Mouse (Mus musculus) hindbrain, embryonic 14.5 days (tissue): ENCODE measurements around the gene Cacna1a. TPM values are rescaled to one million over a fixed set of nuclear protein-coding genes. Genes with fewer than 3 reads are reported as not detected.
A peak's percentile ranks its signal among the peaks of the same experiment; 100 is the strongest.

ENCODE experiments used
- ATAC-seq: fragments of 200-750 bp; cut with Nextera tagmentation; 2 replicates; pipeline ENCODE4 v1.8.0; 2017; ENCODE audit warnings: moderate number of reproducible peaks, mild to moderate bottlenecking, moderate TSS enrichment, moderate library complexity; ENCODE audit not compliant: low FRiP score
- DNase-seq: peaks from one replicate; pipeline ENCODE4 v3.0.0-alpha.2; 2015; ENCODE audit warnings: low spot score
- H3K27ac ChIP-seq: fragments of 300-500 bp; sonication (generic); 2 replicates; pipeline ENCODE4 v1.5.1; 2014; ENCODE audit warnings: mild to moderate bottlenecking, moderate library complexity
- H3K27me3 ChIP-seq: fragments of 300-500 bp; sonication (generic); 2 replicates; pipeline ENCODE4 v1.6.1; 2014; ENCODE audit warnings: mild to moderate bottlenecking, low read length, mixed read lengths; ENCODE audit not compliant: control insufficient read depth, insufficient read depth
- H3K36me3 ChIP-seq: fragments of 300-500 bp; sonication (generic); replicated peaks from 2 replicates; pipeline ENCODE4 v1.6.1; 2014; ENCODE audit not compliant: control insufficient read depth, insufficient read depth
- H3K4me1 ChIP-seq: fragments of 300-500 bp; sonication (generic); replicated peaks from 2 replicates; pipeline ENCODE4 v1.6.1; 2014; ENCODE audit warnings: antibody characterized with exemption, low read length, mixed read lengths; ENCODE audit not compliant: control insufficient read depth, insufficient read depth
- H3K4me2 ChIP-seq: fragments of 300-500 bp; sonication (generic); replicated peaks from 2 replicates; pipeline ENCODE4 v1.6.1; 2014; ENCODE audit warnings: mild to moderate bottlenecking, moderate library complexity
- H3K4me3 ChIP-seq: fragments of 300-500 bp; sonication (generic); replicated peaks from 2 replicates; pipeline ENCODE4 v1.5.1; 2014; ENCODE audit warnings: mild to moderate bottlenecking, low read length
- H3K9ac ChIP-seq: fragments of 300-500 bp; sonication (generic); 2 replicates; pipeline ENCODE4 v1.6.1; 2014
- H3K9me3 ChIP-seq: fragments of 300-500 bp; sonication (generic); 2 replicates; pipeline ENCODE4 v1.6.1; 2016; ENCODE audit warnings: low read length; ENCODE audit not compliant: control insufficient read depth
- WGBS: fragments of 180-500 bp; shearing (Covaris S2); extraction: QIAGEN DNeasy Blood & Tissue Kit; methylation state at CpG from one replicate; pipeline ENCODE4 v1.1.7; 2014; 5-methylcytosine and 5-hydroxymethylcytosine counted together
- polyA plus RNA-seq: library from polyadenylated mRNA; unstranded; fragments of >200 nt; fragmentation: Nextera tagmentation; extraction: Ambion mirVana; gene quantifications from 2 replicates; pipeline ENCODE4 v1.2.1, GENCODE M21; 2014

Gene Cacna1a
- polyA plus RNA-seq, 1 experiment from 2014 or later, result 18.5 TPM

GRCm38 (mm10) chr8:84454532-84454931 is 66.3 kb downstream of the Cacna1a start:
- WGBS, result 47% methylated on average over 6 of the region's 6 CpGs
- ATAC-seq (no peak), DNase-seq (peak; percentile 52)
- Histone ChIP-seq H3K36me3 (0 out of 2 replicates have a peak, but pooled peaks cover 5% of the 10 kb centered on the region), H3K9ac (no peak overlapping the region), H3K27me3 (no peaks in the 10 kb centered on the region), H3K4me3 (no peak overlapping the region), H3K4me2 (no peak overlapping the region), H3K4me1 (peaks cover 8% of the 10 kb centered on the region), H3K27ac (no peak overlapping the region), H3K9me3 (no peaks in the 10 kb centered on the region)

GRCm38 (mm10) chr8:84458853-84459252 is 70.6 kb downstream of the Cacna1a start:
- Histone ChIP-seq H3K4me3 (no peak overlapping the region), H3K4me1 (peaks cover 8% of the 10 kb centered on the region), H3K4me2 (no peak overlapping the region), H3K9ac (no peak overlapping the region), H3K27me3 (no peaks in the 10 kb centered on the region), H3K9me3 (peaks cover 9% of the 10 kb centered on the region), H3K27ac (peak overlapping the region; percentile 69), H3K36me3 (peaks cover 28% of the 10 kb centered on the region)
- DNase-seq (no peak), ATAC-seq (no peak)
- WGBS, result 58% methylated on average over 7 of the region's 7 CpGs

GRCm38 (mm10) chr8:84459276-84459675 is 71.0 kb downstream of the Cacna1a start:
- H3K27ac ChIP-seq, result peak overlapping the region; percentile 69
- H3K9ac ChIP-seq, result no peak overlapping the region
- DNase-seq (peak; percentile 42), ATAC-seq (peak; percentile 67; the same call in 1 of the 2 replicates)
- H3K27me3 ChIP-seq, result no peaks in the 10 kb centered on the region
- no peak overlapping the region for H3K4me2 ChIP-seq
- H3K9me3 ChIP-seq, result peaks cover 9% of the 10 kb centered on the region
- H3K4me1 ChIP-seq, result peaks cover 8% of the 10 kb centered on the region
- H3K4me3 ChIP-seq, result no peak overlapping the region
- WGBS, result 9% methylated on average over 5 of the region's 5 CpGs
- H3K36me3 ChIP-seq, result peaks cover 32% of the 10 kb centered on the region

GRCm38 (mm10) chr8:84460698-84461097 is 72.5 kb downstream of the Cacna1a start:
- no peak overlapping the region for H3K27ac ChIP-seq
- H3K9me3 ChIP-seq, result peaks cover 9% of the 10 kb centered on the region
- ATAC-seq, result no peak
- peaks cover 8% of the 10 kb centered on the region for H3K4me1 ChIP-seq
- no peak for DNase-seq
- H3K4me2 ChIP-seq, result no peak overlapping the region
- peaks cover 38% of the 10 kb centered on the region for H3K36me3 ChIP-seq
- H3K4me3 ChIP-seq, result no peak overlapping the region
- H3K9ac ChIP-seq, result no peak overlapping the region
- 85% methylated on average over 2 of the region's 2 CpGs for WGBS
- no peaks in the 10 kb centered on the region for H3K27me3 ChIP-seq

- Histone ChIP-seq H3K27ac (peak overlapping the region; percentile 61), H3K9me3 (peaks cover 4% of the 10 kb centered on the region; the same call in 1 of the 2 replicates), H3K4me1 (no peaks in the 10 kb centered on the region), H3K36me3 (peaks cover 28% of the 10 kb centered on the region), H3K9ac (no peak overlapping the region), H3K27me3 (no peaks in the 10 kb centered on the region), H3K4me3 (no peak overlapping the region), H3K4me2 (no peak overlapping the region)
- 58% methylated on average over 1 of the region's 1 CpGs for WGBS
- DNase-seq (peak; percentile 57), ATAC-seq (no peak)
These were observed 78.7 kb downstream of the Cacna1a start for GRCm38 (mm10) chr8:84466932-84467331.

- Histone ChIP-seq H3K27ac (no peak overlapping the region), H3K27me3 (no peaks in the 10 kb centered on the region), H3K4me1 (no peaks in the 10 kb centered on the region), H3K36me3 (peaks cover 13% of the 10 kb centered on the region), H3K9me3 (no peaks in the 10 kb centered on the region), H3K4me2 (no peak overlapping the region), H3K9ac (no peak overlapping the region), H3K4me3 (no peak overlapping the region)
- DNase-seq (no peak), ATAC-seq (no peak)
- WGBS, result 85% methylated on average over 4 of the region's 4 CpGs
These were observed 80.8 kb downstream of the Cacna1a start for GRCm38 (mm10) chr8:84469076-84469475.

DNA sequence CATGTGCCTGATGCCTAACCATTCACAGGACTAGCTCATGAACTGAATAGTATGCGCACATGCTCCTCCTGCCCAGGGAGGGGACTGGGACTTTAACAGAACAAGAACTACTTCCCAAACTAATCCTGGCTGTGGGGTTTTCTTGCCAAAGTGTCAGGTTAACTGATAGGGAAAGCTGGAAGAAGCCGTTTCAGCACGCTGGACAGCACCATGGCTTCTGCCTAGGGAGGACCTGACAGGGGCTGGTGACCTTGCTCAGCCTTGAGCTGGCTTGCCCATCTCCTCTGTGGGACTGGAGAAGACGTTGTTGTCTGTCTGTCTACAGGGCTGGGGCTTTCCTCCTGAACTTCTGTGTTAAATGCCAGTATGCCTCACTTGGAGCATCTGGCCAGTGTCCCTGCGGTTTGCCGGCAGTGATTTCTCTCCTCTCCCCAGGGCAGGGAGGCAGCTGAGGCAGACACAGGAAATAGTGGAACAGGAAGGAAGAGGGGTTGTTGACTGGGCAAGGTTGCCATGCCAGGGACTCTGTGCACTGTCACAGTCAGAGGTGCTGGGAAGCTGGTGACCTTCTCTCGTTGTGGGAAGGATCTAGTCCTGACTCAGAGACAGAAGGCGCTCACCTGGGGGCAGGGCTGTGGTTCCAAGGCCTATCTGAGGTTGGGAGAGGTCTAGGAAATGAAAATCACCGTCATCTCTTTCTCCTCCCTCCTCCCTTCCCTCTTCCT is 83.2 kb downstream of the Cacna1a start:
- Histone ChIP-seq H3K9me3 (no peaks in the 10 kb centered on the region), H3K4me3 (no peak overlapping the region), H3K4me2 (no peak overlapping the region), H3K36me3 (peaks cover 5% of the 10 kb centered on the region; the same call in 1 of the 2 replicates), H3K4me1 (no peaks in the 10 kb centered on the region), H3K27me3 (no peaks in the 10 kb centered on the region), H3K9ac (no peak overlapping the region), H3K27ac (no peak overlapping the region)
- ATAC-seq, result no peak
- WGBS, result 49% methylated on average over 9 of the region's 9 CpGs
- peak; percentile 64 for DNase-seq

GRCm38 (mm10) chr8:84474456-84474855 is 86.2 kb downstream of the Cacna1a start:
- DNase-seq, result no peak

DNA sequence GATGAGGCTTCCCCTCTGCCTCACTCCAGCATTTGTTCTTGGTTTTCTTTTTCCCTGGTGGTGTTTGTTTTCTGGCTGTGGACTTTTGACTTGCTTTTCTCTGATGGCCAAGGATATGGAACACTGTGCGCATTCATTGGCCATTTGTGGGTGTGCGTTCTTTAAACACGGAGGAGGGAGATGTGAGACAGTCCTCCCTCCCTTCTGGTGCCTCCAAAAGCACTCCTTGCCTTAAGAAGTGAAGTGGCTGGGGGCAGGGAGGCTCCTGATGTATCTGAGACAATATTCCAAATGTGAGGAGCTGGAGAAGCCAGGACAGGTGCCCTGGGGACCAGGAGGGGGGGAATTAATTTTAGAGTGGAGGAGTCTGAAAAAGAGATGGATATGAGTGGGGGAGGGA is 89.1 kb downstream of the Cacna1a start:
- no peak overlapping the region for H3K4me2 ChIP-seq
- no peak overlapping the region for H3K9ac ChIP-seq
- no peak overlapping the region for H3K4me3 ChIP-seq
- DNase-seq (no peak), ATAC-seq (no peak)
- H3K4me1 ChIP-seq, result no peaks in the 10 kb centered on the region
- no peak overlapping the region for H3K27ac ChIP-seq
- no peaks in the 10 kb centered on the region for H3K9me3 ChIP-seq
- H3K27me3 ChIP-seq, result no peaks in the 10 kb centered on the region
- WGBS, result 79% methylated on average over 3 of the region's 3 CpGs
- 0 out of 2 replicates have a peak, but pooled peaks cover 2% of the 10 kb centered on the region for H3K36me3 ChIP-seq

More at GRCm38 (mm10) chr8:84474456-84474855, 86.2 kb downstream of the Cacna1a start:
- no peak overlapping the region for H3K4me3 ChIP-seq
- H3K27me3 ChIP-seq, result no peaks in the 10 kb centered on the region
- H3K27ac ChIP-seq, result no peak overlapping the region
- WGBS, result 92% methylated on average over 1 of the region's 1 CpGs
- H3K36me3 ChIP-seq, result 0 out of 2 replicates have a peak, but pooled peaks cover 5% of the 10 kb centered on the region
- H3K4me2 ChIP-seq, result no peak overlapping the region
- H3K9ac ChIP-seq, result no peak overlapping the region
- no peak for ATAC-seq
- no peaks in the 10 kb centered on the region for H3K4me1 ChIP-seq
- no peaks in the 10 kb centered on the region for H3K9me3 ChIP-seq
